Mouse (Mus musculus) intestine, embryonic 15.5 days (tissue): ENCODE data around the gene Fam161b. TPM values are rescaled to one million over a fixed set of nuclear protein-coding genes. Genes with fewer than 3 reads are reported as not detected.

Experiments
- ATAC-seq: fragments of 200-750 bp; cut with Nextera tagmentation; 2 replicates; pipeline ENCODE4 v1.8.0; 2017; ENCODE audit warnings: moderate TSS enrichment, moderate library complexity
- H3K27ac ChIP-seq: fragments of 300-500 bp; sonication (generic); 2 replicates; pipeline ENCODE4 v1.5.1; 2015; ENCODE audit warnings: mild to moderate bottlenecking, inconsistent platforms
- H3K27me3 ChIP-seq: fragments of 300-500 bp; sonication (generic); replicated peaks from 2 replicates; pipeline ENCODE4 v1.6.1; 2015; ENCODE audit warnings: inconsistent platforms
- H3K36me3 ChIP-seq: fragments of 300-500 bp; sonication (generic); 2 replicates; pipeline ENCODE4 v1.6.1; 2015; ENCODE audit warnings: inconsistent platforms
- H3K4me1 ChIP-seq: fragments of 300-500 bp; sonication (generic); replicated peaks from 2 replicates; pipeline ENCODE4 v1.6.1; 2015; ENCODE audit warnings: inconsistent platforms
- H3K4me2 ChIP-seq: fragments of 300-500 bp; sonication (generic); replicated peaks from 2 replicates; pipeline ENCODE4 v1.6.1; 2015; ENCODE audit warnings: mild to moderate bottlenecking, inconsistent platforms
- H3K4me3 ChIP-seq: fragments of 300-500 bp; sonication (generic); replicated peaks from 2 replicates; pipeline ENCODE4 v1.5.1; 2015; ENCODE audit warnings: inconsistent platforms
- H3K9ac ChIP-seq: fragments of 300-500 bp; sonication (generic); 2 replicates; pipeline ENCODE4 v1.6.1; 2015; ENCODE audit warnings: inconsistent platforms
- H3K9me3 ChIP-seq: fragments of 300-500 bp; sonication (generic); 2 replicates; pipeline ENCODE4 v1.6.1; 2016; ENCODE audit warnings: inconsistent platforms
- WGBS: fragments of 180-500 bp; shearing (Covaris S2); methylation state at CpG from one replicate; pipeline ENCODE4 v1.1.7; 2015; 5-methylcytosine and 5-hydroxymethylcytosine counted together
- polyA plus RNA-seq: library from polyadenylated mRNA; unstranded; fragments of >200 nt; fragmentation: Nextera tagmentation; extraction: Ambion mirVana; gene quantifications from 2 replicates; pipeline ENCODE4 v1.2.1, GENCODE M21; 2015

The Fam161b gene
- polyA plus RNA-seq = 2.4 and 2.6 TPM in 2 replicates

DNA sequence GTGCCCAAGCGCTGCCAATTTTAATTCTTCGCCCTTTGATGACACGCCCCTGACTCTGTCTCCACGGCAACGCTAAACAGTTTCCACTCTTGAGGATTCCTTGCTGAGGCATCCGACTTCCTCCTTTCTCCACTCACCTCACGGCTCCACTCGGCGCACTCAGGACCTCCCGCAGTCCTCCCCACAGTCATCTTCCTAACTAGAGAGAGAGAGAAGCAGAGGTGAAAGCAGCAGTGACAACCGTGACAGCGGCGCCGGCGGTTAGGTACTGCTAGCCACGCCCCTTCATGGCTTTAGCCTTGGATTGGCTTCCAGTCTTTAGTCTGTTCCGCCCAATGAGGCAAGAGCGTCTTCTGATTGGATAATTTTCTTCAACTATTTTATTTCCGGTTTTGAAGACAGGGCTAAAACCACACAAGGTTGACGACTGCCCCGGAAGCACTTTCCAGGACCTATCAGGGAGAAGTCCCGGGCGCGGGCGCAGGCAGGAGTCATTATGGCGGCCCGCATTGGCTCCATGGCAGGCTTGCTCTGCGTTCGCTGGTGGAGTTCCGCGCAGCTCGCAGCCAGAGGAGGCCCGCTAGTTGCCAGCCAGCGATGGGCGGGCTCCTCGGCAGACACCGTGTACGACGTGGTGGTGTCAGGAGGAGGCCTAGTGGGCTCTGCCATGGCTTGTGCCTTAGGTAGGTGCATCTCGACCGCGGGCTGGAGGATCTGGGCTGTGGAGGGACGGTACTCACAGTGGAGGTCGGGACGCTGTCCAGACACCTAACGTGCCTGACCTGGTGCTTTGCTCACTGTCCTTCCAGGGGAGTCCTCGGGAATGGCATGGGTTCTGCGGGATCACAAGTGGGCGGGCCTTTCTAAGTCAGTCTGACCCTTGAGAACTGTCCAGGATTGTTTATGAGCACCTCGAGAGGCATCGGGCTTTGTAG lies at the start of gene Fam161b, which contains the start of gene Coq6:
TSS of gene Fam161b (minus strand) at position 279 of the 935 bp plus-strand sequence.
TSS of gene Coq6 (plus strand) at position 103 of the 935 bp plus-strand sequence.
- WGBS = under 1% methylated on average over 51 of the region's 51 CpGs
- peak within 1 kb of the TSS; percentile 51; the same call in 1 of the 2 replicates for H3K27ac ChIP-seq

DNA sequence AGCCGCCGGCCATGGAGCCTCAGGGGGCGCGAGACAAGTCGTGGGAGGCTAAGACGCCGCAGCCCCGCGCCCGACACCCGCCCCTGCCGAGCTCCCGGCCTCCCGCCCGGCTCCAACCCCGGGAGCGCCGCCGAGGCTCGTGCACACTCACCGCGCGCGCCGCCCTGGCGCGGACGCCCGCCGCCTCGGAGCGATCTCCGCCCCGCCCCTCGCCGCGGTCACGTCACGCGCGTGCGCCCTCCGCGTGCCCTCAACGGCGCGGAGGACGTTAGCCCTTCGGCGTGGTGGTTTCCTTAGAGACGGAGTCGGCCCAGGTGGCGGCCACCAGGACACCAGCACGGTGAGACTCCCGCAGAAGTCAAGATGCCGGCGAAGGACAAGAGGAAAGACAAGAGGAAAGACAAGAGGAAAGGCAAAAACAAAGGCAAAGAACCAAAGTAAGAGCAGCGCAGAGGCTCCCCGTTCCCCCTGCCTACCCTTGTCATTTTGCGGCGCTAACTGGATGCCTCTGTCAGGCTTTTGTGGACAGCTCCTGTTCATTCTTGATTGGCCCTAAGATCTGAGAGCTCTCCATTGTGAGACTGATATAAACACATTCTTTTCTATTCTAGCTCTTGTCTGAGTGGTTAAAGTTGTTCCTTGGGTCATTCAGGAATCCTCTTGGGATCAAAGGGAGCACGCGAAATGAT lies 47.3 kb upstream of the Fam161b start, which contains the start of the genes Entpd5 and Bbof1:
TSS of gene Entpd5 (minus strand) at position 211 of the 689 bp plus-strand sequence.
TSS of gene Bbof1 (plus strand) at position 253 of the 689 bp plus-strand sequence.
- Histone ChIP-seq H3K9me3 (no peaks in the 10 kb centered on the region), H3K27me3 (no peaks in the 10 kb centered on the region), H3K9ac (peak within 1 kb of the TSS; percentile 83), H3K4me2 (peak within 1 kb of the TSS; percentile 91), H3K27ac (peak within 1 kb of the TSS; percentile 87), H3K4me1 (0 out of 2 replicates have a peak, but pooled peaks cover 8% of the 10 kb centered on the region), H3K36me3 (no peaks in the 10 kb centered on the region), H3K4me3 (peak within 1 kb of the TSS; percentile 83)
- WGBS = 2% methylated on average over 63 of the region's 63 CpGs
- ATAC-seq = peak; percentile 96

More for the DNA sequence above, at the start of gene Fam161b, which contains the start of gene Coq6:
- Histone ChIP-seq H3K9ac (peak within 1 kb of the TSS; percentile 95), H3K9me3 (no peaks in the 10 kb centered on the region), H3K4me3 (peak within 1 kb of the TSS; percentile 99), H3K36me3 (peaks cover under 1% of the 10 kb centered on the region; the same call in 1 of the 2 replicates), H3K27me3 (no peaks in the 10 kb centered on the region), H3K4me1 (peaks cover 9% of the 10 kb centered on the region), H3K4me2 (peak within 1 kb of the TSS; percentile 73)
- ATAC-seq = peak; percentile 99

DNA sequence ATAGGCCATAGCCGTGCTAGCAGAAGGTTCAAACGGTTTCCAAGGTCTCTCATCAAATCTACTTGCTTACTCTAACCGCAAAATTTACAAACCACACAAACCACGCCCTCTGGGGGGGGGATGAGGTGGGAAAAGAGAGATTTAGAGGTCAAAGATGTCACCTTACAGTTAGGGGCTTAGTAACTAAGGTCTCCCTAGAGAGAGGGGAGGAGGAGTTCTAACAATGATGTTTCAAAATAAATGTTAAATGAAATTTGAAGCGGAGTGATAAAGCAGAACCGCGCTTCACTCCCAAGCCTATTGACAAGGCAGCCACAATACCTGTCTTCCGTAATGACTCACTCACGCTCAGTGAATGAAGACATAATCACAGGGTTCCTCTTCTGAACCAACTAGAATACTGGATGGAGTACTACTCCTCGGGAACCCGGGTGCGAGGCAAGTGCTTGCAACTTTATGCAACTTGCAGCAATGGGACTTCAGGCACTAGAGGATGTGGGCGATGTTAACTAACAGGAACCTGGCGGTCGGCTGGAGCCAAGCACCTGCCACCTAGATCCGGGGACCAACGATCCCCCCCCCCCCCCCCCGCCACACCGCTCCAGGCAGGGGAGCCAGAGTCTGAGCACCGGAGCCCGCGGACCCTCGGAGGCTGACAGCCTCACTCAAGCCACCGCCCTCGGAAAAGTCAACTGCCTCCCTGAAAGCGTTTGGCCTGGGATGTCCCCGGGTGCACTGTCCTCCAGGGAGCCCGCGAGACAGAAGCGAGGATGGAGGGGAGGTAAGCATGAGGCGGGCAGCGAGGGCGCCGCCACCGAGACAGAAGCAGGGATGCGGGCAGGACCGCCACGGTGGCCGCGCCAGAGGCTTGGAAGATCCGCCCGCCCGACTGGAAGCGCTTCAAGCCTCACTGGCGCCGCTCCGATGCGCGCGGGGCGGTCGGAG lies 46.5 kb upstream of the Fam161b start:
- Histone ChIP-seq H3K27me3 (no peaks in the 10 kb centered on the region), H3K9me3 (no peaks in the 10 kb centered on the region), H3K4me3 (peak overlapping the region; percentile 83), H3K4me2 (peak overlapping the region; percentile 91), H3K36me3 (no peaks in the 10 kb centered on the region), H3K4me1 (0 out of 2 replicates have a peak, but pooled peaks cover 8% of the 10 kb centered on the region), H3K9ac (peak overlapping the region; percentile 83), H3K27ac (peak overlapping the region; percentile 87)
- under 1% methylated on average over 51 of the region's 52 CpGs for WGBS
- ATAC-seq = peak; percentile 57

DNA sequence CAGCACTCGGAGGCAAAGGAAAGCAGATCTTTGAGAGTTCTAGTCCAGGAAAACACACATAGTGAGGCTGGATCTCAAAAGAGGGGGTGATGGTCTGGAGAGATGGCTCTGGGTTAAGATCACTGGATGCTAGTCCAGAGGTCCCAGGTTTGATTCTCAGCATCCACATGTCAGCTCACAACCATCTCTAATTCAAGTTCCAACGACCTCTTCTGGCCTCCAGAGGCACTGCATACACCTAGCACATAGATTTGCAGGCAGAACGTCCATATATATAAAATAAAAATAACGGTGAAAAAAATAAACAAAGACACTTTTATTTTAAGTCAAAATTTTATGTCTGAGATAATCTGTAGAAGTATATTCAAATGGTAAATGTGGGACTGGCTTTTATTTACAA lies 45.6 kb upstream of the Fam161b start:
- Histone ChIP-seq H3K4me2 (no peak overlapping the region), H3K9me3 (no peaks in the 10 kb centered on the region), H3K4me3 (no peak overlapping the region), H3K36me3 (no peaks in the 10 kb centered on the region), H3K27ac (no peak overlapping the region), H3K9ac (no peak overlapping the region), H3K27me3 (no peaks in the 10 kb centered on the region), H3K4me1 (0 out of 2 replicates have a peak, but pooled peaks cover 8% of the 10 kb centered on the region)
- WGBS = 55% methylated on average over 4 of the region's 4 CpGs
- ATAC-seq = no peak

DNA sequence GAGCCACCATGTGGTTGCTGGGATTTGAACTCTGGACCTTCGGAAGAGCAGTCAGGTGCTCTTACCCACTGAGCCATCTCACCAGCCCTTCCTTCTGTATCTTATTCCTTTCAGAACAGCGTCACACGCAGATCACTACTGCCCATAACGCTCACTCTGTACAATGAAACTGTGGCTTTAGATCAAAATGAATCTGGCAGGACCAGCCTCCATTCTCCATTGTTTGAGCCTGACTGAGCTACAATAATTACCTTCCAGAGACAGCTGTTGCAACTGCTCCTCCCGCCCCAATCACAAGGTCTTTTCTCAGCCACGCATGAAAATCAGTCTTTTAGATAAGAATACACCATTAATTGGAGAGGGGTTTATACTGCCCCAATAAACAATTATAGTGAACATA lies 42.9 kb upstream of the Fam161b start:
- H3K27me3 ChIP-seq = no peaks in the 10 kb centered on the region
- no peak for ATAC-seq
- H3K36me3 ChIP-seq = no peaks in the 10 kb centered on the region
- no peak overlapping the region for H3K27ac ChIP-seq
- 0 out of 2 replicates have a peak, but pooled peaks cover 11% of the 10 kb centered on the region for H3K4me1 ChIP-seq
- H3K4me3 ChIP-seq = no peak overlapping the region
- no peak overlapping the region for H3K4me2 ChIP-seq
- WGBS = 78% methylated on average over 6 of the region's 6 CpGs
- H3K9ac ChIP-seq = no peak overlapping the region
- H3K9me3 ChIP-seq = no peaks in the 10 kb centered on the region

DNA sequence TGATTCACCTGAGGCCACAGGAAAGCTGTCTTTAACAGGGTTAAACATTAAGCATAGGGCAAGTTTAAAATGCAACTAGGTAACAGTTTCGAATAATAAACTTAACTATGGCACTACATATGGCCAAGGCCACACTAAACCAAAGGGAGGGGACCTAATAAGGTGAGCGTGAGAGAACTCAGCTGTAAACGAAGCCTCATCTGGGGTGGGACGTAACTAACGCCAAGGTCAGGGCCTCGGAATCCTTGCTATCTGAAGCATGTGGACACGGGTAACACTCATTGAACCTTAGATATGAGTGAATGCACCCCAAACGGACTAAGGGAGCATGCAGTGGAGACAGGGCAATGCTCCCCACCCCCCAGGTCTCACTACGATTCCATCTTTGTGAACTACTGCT lies 41.3 kb upstream of the Fam161b start:
- Histone ChIP-seq H3K27me3 (no peaks in the 10 kb centered on the region), H3K4me2 (peak overlapping the region; percentile 10; the same call in 1 of the 2 replicates), H3K9ac (no peak overlapping the region), H3K9me3 (no peaks in the 10 kb centered on the region), H3K27ac (peak overlapping the region; percentile 62; the same call in 1 of the 2 replicates), H3K4me3 (no peak overlapping the region), H3K36me3 (no peaks in the 10 kb centered on the region), H3K4me1 (0 out of 2 replicates have a peak, but pooled peaks cover 6% of the 10 kb centered on the region)
- 53% methylated on average over 9 of the region's 9 CpGs for WGBS
- ATAC-seq = peak; percentile 74

DNA sequence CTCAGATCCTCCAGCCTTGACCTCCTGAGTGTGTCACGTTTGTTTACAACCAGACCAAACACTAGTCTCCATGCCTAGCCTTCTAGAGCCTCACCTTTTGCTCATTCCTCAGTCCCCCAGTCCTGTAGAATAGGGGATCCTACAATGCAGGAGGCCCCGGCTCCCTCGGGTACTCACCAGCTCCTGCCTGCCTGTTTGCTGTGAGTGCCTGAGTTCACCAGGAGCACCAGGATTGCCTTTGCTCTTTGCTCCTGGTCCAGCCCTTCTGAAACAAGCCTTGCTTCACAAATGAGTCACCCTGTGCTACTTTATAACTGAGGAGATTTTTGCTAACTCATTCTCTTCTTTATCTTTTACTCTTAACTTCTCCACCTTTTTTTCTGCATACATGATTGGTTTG lies 39.0 kb upstream of the Fam161b start:
- no peaks in the 10 kb centered on the region for H3K36me3 ChIP-seq
- H3K4me3 ChIP-seq = peak overlapping the region; percentile 9; the same call in 1 of the 2 replicates
- no peaks in the 10 kb centered on the region for H3K27me3 ChIP-seq
- peak overlapping the region; percentile 33 for H3K4me2 ChIP-seq
- H3K4me1 ChIP-seq = 0 out of 2 replicates have a peak, but pooled peaks cover 4% of the 10 kb centered on the region
- H3K9me3 ChIP-seq = no peaks in the 10 kb centered on the region
- ATAC-seq = peak; percentile 72
- WGBS = 21% methylated on average over 3 of the region's 3 CpGs
- peak overlapping the region; percentile 81 for H3K27ac ChIP-seq
- H3K9ac ChIP-seq = no peak overlapping the region

DNA sequence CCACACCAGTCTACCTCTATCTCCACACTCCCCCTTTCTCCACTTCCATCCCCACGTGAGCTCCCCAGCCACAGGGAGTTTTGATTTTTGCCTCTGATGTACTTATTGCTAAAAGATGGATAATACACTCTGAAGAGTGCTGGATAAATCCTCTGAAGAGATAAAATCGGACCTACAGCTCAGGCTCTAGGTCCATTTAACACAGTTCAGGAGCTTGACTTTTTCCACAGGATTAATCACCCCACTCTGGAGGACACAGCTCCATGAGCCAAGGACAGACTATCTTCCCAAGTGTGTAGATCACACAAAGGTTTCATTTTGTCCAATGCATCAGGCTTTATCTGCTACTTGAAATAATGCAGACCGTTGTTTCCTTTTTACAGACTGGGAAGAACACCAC lies 38.4 kb upstream of the Fam161b start:
- Histone ChIP-seq H3K4me2 (peak overlapping the region; percentile 33), H3K4me1 (0 out of 2 replicates have a peak, but pooled peaks cover 4% of the 10 kb centered on the region), H3K27ac (peak overlapping the region; percentile 81), H3K27me3 (no peaks in the 10 kb centered on the region), H3K9me3 (no peaks in the 10 kb centered on the region), H3K9ac (no peak overlapping the region), H3K36me3 (no peaks in the 10 kb centered on the region), H3K4me3 (peak overlapping the region; percentile 9; the same call in 1 of the 2 replicates)
- no peak for ATAC-seq
- WGBS = 62% methylated on average over 3 of the region's 3 CpGs

DNA sequence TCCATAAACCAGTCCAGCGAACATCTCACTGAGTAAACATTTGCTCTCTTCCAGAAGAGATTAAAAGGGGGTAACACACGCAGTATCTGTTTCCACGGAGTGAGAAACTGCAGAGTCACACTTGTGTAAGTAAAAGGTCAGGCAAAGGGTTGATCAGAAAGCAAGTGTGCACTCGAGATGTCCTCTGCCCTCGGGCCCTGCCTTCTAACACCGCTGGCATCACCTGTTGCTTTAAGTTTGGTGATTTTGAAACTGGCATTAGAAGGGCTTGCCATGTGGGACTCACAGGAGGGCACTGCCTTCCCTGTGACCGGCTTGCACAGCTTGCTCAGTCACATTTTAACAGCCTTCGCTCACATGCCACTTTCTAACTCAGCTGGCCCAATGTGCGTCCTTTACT lies 38.0 kb upstream of the Fam161b start:
- Histone ChIP-seq H3K36me3 (no peaks in the 10 kb centered on the region), H3K9me3 (no peaks in the 10 kb centered on the region), H3K4me1 (0 out of 2 replicates have a peak, but pooled peaks cover 4% of the 10 kb centered on the region), H3K9ac (no peak overlapping the region), H3K4me3 (0 out of 2 replicates have a peak overlapping the region, but pooled peaks have one; percentile 3), H3K27ac (peak overlapping the region; percentile 81), H3K4me2 (peak overlapping the region; percentile 33), H3K27me3 (no peaks in the 10 kb centered on the region)
- WGBS = 39% methylated on average over 9 of the region's 9 CpGs
- ATAC-seq = peak; percentile 52

DNA sequence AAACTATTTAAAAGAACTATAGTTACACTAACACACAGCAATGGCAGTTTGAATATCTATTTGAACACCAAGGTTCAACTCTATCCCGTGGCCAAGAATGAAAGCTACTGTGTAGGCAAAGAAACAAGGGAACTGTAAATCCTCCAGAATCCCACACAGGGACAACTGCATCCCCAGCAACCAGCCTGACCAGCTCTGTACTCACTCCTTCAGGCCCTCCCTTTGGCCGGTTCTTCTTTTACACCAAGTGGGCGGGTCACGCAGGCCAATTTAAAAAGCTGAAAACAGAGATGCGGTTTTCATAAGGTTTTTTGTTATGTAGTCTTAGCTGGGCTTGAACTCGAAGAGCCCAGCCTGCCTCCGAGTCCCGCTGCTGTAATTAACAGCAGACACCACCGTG lies 37.5 kb upstream of the Fam161b start:
- H3K4me3 ChIP-seq = 0 out of 2 replicates have a peak overlapping the region, but pooled peaks have one; percentile 6
- 0 out of 2 replicates have a peak, but pooled peaks cover 4% of the 10 kb centered on the region for H3K4me1 ChIP-seq
- H3K27me3 ChIP-seq = no peaks in the 10 kb centered on the region
- WGBS = 57% methylated on average over 9 of the region's 9 CpGs
- peak overlapping the region; percentile 33; the same call in 1 of the 2 replicates for H3K4me2 ChIP-seq
- peak overlapping the region; percentile 20; the same call in 1 of the 2 replicates for H3K9ac ChIP-seq
- H3K36me3 ChIP-seq = no peaks in the 10 kb centered on the region
- peak overlapping the region; percentile 81 for H3K27ac ChIP-seq
- no peaks in the 10 kb centered on the region for H3K9me3 ChIP-seq
- ATAC-seq = no peak

DNA sequence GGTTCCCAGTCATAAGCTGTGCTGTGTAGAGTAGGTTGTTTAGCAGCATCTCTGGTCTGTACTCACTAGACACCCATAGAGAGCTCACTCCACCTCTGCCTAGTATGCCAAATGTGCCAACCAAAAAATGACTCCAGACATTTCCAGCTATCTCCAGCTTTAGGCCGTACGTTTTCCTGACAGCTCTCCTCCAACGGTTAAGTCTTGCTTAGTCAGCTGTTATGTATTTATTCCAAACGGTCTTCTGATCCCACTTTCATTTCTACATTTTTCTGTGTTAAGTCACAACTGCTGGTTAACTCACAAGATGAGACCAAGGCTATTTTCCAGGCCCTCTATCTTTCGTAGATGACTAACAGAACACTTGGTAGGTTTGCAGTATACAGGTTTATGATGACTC lies 37.0 kb upstream of the Fam161b start:
- Histone ChIP-seq H3K9me3 (no peaks in the 10 kb centered on the region), H3K4me2 (no peak overlapping the region), H3K27ac (no peak overlapping the region), H3K4me1 (0 out of 2 replicates have a peak, but pooled peaks cover 4% of the 10 kb centered on the region), H3K4me3 (no peak overlapping the region), H3K36me3 (no peaks in the 10 kb centered on the region), H3K27me3 (no peaks in the 10 kb centered on the region), H3K9ac (no peak overlapping the region)
- ATAC-seq = no peak
- 70% methylated on average over 5 of the region's 5 CpGs for WGBS
